Mouse (Mus musculus) kidney, postnatal 36 days (tissue): Measurements from ENCODE around the gene Inpp4b.

Experiments used
- DNase-seq, 2 experiments: peaks; one replicate each; pipeline ENCODE4 v3.0.0; 2021 to 2022; ENCODE audit warnings: mixed read lengths in 2 of 2

Gene Inpp4b

DNA sequence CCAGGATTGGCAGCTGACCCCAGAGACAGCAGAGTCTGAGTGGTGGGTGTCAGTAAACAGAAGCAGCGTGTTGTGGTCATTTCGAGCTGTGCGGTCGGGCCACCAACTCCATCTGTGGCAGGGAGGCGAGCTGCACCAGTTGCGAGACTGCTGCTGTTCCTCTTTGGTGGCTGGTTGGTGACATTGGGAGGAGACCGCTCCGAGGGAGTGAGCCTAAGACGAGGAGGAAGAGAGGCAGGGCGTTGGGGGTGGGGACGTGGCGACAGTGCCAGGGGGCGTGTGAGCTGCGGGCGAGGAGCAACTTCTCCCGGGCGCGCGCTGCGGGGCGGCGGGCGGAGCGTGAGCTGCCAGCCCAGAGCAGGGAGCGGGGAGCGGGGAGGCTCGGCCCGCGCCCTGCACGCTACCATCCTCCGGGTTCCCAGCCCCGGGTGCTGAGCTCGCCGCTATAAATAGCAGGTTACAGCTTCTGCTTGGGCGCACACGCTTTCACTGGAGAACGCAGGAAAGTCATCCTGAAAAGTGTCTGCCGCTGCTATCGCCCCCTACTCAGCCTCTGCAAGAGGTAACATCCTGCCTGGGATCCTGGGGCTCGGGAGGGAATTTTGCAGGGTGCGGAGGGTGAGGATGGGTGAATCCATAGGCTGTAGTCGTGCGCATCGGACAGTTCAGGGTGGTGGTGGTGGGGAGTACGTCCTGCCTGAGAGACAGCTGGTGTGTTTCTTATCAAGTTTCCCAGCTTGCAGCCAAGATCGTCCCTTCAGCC, at the start of gene Inpp4b:
Inpp4b (plus strand) TSS at position 321 of the 763 bp plus-strand sequence.
- DNase-seq, result peak; percentile 52 to 73

DNA sequence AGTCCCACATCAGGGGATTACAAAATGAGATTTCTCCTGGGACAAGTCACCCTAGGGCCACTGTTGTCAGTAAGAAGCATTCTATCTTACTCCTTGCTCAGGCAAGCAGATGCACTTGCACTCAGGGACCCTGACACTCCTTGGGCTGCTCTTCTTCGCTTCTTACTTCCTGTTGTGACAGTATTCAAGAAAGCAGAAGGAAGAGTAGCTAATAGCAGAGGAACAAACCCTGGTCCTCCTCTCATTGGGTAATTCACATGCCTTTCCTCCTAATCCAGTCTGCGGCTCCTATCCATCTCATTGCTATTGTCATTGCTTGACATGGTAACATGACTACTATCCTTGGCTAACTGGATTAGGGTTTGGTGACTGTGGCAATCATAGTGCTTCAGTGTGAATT, 7.1 kb upstream of the Inpp4b start:
- DNase-seq, result no peak

DNA sequence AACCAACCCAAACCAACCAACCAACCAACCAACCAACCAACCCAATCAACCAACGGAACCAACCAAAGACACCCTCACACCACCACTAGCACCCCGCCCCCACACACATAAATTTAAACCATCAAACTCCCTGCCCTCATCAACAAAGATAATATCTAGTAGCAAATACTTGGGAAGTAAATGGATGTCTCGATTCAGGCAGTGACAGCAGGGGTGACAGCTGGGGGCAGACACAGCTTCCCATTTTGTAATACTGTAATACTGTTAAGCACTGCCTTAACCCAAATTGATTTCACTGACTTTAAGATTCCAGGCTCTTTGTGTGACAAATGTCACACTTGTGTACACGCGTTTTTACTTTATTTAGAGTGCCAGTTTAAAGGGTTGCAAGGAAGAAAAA, 1.2 kb upstream of the Inpp4b start:
- DNase-seq, result peak in 1 of 2 experiments; percentile 1

- DNase-seq, result peak; percentile 68 to 89
These were observed 643 bp upstream of the Inpp4b start for GRCm38 (mm10) chr8:81341591-81342235.

DNA sequence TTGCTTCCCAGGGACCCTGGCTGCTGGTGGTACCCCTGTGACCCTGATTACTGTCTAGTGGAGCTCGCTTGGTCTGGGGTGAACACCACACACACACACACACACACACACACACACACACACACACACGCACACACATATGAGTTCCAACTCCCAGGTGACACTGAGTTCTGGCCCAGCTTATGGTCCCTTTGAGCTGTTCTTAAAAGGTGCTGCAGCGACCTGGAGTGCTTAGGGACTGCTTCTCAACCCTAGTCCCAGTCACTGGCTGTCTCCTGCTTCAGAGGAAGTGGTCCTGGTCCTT, 595 bp downstream of the Inpp4b start:
- DNase-seq, result peak in 1 of 2 experiments; percentile 3

- DNase-seq, result no peak
These were observed 2.9 kb downstream of the Inpp4b start for GRCm38 (mm10) chr8:81345170-81345697.

GRCm38 (mm10) chr8:81349452-81349851, 7.1 kb downstream of the Inpp4b start:
- DNase-seq, result peak; percentile 13 to 62

DNA sequence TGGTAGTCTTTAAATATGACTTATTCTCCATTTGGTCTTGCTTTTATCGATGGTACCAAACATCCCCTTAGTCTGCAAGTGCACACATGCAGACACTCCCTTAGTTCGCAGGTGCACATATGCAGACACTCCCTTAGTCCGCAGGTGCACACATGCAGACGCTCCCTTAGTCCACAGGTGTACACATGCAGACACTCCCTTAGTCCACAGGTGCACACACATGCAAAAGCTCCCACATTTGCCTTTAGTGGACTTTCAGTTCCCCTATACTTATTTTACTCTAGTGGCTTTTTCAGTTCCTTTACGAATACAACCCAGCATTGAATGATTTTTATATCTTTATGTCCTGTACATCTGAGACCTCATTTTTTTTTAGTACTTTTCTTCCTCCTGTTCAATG, 11.1 kb downstream of the Inpp4b start:
- DNase-seq, result no peak

DNA sequence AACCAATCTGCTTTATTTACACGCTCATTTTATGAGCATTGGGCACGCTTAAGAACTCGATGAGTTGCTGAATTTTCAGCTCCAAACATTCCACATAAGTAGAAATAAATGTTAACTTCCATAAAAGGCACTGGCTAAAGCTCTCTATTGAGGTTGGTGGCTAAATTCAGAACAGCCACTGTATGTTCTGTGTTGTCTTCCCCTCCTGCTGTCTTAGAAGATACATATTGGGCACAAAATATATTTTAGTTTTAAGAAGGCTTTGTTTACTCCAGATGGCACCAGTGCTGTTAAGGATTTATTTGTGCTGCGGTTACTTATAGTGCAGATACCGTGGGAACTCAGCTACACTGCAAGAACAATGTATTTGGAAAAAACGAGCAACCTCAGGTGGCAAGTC, 15.8 kb downstream of the Inpp4b start:
- no peak for DNase-seq

GRCm38 (mm10) chr8:81360518-81360917, 18.2 kb downstream of the Inpp4b start:
- DNase-seq, result no peak

- no peak for DNase-seq
These were observed 18.8 kb downstream of the Inpp4b start for GRCm38 (mm10) chr8:81361162-81361561.

DNA sequence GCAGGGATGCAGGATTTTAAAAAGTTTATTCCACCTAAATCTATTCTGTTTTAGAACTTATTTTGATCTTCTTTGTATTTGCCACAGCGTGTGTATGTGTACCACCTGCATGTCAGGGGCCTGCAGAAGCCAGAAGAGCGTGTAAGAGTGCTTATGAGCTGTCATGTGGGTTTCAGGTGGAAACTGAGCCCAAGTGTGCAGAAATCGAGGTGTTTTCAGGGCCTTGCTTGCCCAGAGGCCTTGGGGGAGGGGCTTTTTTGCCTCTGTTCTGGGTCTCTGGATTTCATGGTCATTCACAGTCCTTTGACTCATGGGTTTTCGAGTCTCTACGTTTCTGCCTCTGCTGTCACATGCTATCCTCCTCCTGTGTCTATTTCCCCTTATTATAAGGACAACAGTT, 28.3 kb downstream of the Inpp4b start:
- DNase-seq, result no peak

DNA sequence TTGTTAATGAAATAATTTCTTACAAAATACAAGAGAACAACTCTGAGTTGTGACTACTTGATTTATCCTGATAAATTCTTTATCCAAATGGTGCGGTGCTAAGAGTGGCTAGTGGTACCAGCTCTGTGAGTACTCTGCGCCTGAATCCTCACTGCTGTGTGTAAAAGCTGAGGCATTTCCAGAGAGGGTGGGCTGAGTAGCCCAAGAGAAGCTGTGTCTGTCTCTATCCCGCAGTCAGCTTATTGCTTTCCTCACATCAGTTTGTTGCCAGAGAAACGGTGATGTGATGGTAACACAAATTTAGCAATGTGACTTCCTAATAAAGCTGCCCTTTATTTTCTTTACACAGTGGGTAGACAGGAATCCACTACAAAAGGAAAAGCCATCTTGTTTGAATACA, 29.5 kb downstream of the Inpp4b start:
- DNase-seq, result no peak

GRCm38 (mm10) chr8:81374877-81375475, 32.6 kb downstream of the Inpp4b start:
- DNase-seq, result no peak

DNA sequence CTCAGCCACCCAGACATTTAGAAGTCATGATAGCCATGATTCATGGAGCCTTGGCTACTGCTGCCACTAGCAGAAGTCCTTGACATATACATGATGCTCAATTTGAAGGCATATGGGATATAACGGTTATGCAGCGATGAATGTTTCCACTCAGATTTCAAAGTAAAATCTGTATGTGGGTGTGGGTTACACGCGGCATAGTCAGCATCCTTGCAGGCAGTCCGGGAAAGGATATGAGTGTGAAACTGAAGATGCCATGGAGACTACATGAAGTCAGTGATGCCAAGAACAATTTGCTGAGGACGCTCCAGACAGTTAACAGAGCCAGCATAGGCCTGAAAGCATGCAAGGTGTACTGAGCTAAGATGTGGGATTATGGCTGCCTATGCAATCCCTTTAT, 46.6 kb downstream of the Inpp4b start:
- no peak for DNase-seq

DNA sequence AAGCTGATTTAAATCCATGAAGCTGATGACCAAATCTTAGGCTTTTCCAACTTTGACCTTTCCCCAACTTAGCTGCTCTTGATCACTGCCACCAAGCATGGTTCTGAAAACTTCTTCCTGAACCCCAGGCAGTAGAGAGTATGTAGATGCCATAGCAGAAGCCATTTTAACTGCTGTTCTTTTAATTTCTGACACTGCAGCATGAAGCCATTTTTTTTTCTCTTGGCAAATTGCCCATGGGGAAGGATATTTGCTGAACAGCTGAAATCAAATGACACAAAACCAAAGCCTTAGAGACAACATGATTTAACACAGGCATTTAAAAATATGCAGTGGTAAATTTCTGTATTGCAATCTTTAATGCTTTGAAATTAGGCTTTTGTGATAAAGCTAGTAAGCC, 56.7 kb downstream of the Inpp4b start:
- no peak for DNase-seq

- no peak for DNase-seq
These were observed 57.1 kb downstream of the Inpp4b start for GRCm38 (mm10) chr8:81399501-81399900.

DNA sequence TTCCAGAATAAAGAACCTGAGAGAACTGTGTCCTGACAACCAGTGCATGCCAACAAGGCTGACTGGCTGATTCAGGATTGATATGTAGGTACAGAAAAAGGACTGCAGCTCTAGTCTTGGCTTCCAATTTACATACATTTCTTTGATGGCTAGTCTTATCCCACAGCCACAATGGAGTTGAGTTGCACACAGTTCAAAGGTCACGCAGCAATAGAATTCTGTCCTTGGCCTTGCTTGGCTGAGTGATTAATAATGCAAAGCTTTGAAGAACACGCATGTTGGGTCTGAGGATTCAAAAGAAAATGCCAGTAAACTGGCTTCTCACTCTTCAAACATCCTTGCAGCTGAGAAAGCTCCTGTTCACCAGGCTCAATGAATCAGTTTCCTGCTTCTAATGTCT, 70.4 kb downstream of the Inpp4b start:
- no peak for DNase-seq

- no peak for DNase-seq
These were observed 101.6 kb downstream of the Inpp4b start for GRCm38 (mm10) chr8:81443957-81444356.

DNA sequence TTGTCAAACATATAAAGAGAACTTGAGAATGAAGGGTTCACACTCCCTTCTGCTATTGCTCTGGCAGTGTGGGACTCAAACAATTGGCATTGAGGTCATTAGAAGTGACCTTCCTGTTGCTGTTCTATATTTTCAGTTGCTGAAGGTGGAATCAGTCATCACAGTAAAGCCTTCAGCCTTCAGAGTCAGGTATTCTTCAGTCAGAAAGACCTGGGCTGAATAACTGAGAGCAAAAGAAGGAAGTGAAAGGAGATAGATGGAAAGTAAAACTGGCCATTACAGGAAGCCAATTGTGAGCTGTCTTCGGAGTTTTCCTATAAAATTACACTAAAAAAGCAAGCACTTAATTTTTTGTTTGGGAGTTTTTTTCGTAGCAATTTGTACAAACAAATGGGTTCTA, 107.4 kb downstream of the Inpp4b start:
- DNase-seq, result no peak

GRCm38 (mm10) chr8:81452082-81452481, 109.7 kb downstream of the Inpp4b start:
- peak; percentile 39 to 55 for DNase-seq

GRCm38 (mm10) chr8:81454830-81455229, 112.5 kb downstream of the Inpp4b start:
- DNase-seq, result no peak

DNA sequence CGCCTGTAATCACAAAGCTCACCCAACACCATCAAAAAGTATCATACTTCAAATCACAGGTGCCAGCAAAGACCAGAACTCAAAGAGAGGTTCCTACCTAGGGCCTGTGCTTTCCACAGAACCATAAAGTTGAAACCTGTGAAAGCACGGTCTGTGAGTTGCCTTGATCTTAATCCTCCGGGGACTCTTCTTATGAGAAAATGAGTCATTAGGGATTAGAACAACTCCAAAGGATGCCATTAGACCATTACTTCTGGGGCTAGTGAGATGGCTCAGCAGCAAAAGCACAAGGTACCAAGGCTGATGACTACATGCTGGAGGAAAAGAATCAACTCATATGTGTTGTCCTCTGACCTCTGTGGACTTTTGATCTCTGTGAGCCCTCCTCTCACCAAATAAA, 121.4 kb downstream of the Inpp4b start:
- DNase-seq, result no peak

DNA sequence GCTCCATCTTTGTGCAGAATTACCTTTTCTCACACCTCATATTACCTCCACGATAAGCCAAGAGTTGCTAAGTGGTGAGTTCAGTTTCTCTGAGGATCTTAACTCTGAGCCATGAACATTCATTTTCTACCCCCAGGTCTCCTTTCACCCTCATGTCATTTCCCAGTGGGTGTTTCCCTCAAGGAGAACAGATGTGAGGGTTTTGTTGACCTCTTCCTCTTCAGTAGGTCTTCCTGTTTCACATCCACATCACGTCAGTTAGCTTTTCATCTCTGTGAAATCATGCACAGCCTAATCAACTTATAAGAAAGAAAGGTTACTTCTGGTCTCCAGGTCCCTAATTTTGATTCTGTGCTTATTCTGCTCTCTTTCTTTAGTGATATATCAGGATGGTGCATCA, 124.4 kb downstream of the Inpp4b start:
- no peak for DNase-seq
